Mouse (Mus musculus): ENCODE results near the gene Olfr312. TPM values are rescaled to one million over a fixed set of nuclear protein-coding genes. Genes with fewer than 3 reads are reported as not detected.

Gene Olfr312
- polyA plus RNA-seq, 1 experiment from 2014 or later, result not detected

DNA sequence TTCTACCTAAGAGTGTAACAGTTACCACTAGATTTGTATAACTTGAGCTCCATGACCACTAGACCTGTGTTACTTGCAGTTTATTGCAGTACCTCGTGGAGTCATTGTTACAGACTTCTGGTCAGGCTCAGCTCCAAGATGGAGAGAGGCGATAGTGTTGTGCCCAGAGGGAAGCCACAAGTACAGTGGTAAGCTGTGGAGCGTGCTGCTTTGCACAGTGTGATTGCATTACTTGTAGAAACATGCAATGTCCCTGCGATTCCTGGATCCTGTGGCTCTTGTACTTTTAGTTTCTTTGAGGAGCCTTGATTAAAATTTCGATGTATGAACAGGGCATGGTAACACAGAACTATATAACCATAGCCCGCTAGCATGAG lies 38.9 kb downstream of the Olfr312 start:
- Histone ChIP-seq H3K4me3 (peak overlapping the region; percentile 74), H3K4me2 (replicated peaks) (peak overlapping the region; percentile 77), H3K4me1 (peaks cover 11% of the 10 kb centered on the region), H3K27ac (no peak overlapping the region), H3K9me3 (replicated peaks) (no peaks in the 10 kb centered on the region), H3K9ac (peak overlapping the region; percentile 91), H3K36me3 (peaks cover 23% of the 10 kb centered on the region), H3K27me3 (no peaks in the 10 kb centered on the region)
- 0 out of 2 replicates have a peak, but pooled peaks have one; percentile 16 for ATAC-seq (ENCODE audit: low FRiP score)
- WGBS, result 89% methylated on average over 6 of the region's 6 CpGs

DNA sequence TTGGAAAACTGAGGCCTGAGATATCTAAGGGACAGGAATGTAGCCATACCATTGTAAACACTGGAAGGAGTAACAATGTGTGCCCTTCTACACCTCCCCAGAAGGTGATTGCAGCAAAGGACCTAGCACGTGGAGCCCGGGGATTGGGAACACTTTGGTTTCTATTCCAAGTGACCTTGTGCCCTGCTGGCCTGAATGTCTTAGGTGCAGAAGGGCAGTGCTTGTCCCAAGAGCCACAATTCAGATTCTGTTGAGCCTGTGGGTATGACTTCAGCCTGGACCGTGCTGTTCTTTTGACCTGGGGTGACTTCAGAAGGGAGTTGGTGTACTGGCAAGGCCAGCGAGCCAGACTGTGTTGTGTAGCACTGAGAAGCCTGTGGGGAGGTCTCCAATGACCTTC lies 41.9 kb downstream of the Olfr312 start:
- ATAC-seq (ENCODE audit: low FRiP score), result no peak
- Histone ChIP-seq H3K36me3 (peaks cover 26% of the 10 kb centered on the region), H3K9ac (no peak overlapping the region)

DNA sequence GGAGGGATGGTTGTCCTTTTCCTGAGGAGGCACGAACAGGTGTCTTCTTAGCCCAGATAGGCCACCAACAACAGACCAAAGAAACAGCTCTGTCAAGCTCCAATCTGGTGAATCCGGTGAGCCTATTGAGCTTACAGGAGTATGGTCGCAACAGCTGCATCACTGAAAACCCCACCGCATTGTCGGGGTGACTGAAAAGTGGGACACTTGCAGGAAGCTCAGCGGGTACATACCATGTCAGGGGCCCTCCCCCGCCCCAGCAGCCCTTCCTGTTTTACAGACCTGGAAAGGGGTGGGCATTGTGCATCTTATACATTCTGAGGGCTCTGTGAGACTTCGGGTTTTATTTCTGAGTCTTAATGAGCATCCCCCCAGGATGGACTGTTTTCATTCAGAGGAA lies 54.7 kb downstream of the Olfr312 start:
- WGBS, result 88% methylated on average over 8 of the region's 8 CpGs
- Histone ChIP-seq H3K9me3 (replicated peaks) (no peaks in the 10 kb centered on the region), H3K27ac (no peak overlapping the region), H3K9ac (no peak overlapping the region), H3K4me2 (replicated peaks) (no peak overlapping the region), H3K36me3 (peaks cover 36% of the 10 kb centered on the region), H3K4me1 (no peaks in the 10 kb centered on the region), H3K4me3 (no peak overlapping the region), H3K27me3 (no peaks in the 10 kb centered on the region)
- ATAC-seq (ENCODE audit: low FRiP score), result no peak

More for the DNA sequence above, 41.9 kb downstream of the Olfr312 start:
- Histone ChIP-seq H3K4me2 (replicated peaks) (no peak overlapping the region), H3K27me3 (no peaks in the 10 kb centered on the region), H3K27ac (no peak overlapping the region), H3K4me1 (peaks cover 11% of the 10 kb centered on the region), H3K9me3 (replicated peaks) (no peaks in the 10 kb centered on the region), H3K4me3 (no peak overlapping the region)
- WGBS, result 83% methylated on average over 4 of the region's 4 CpGs

Other genes starting within 250 kb of the Olfr312 start
- not detected in 2 replicates for gene Olfr324, start 234.1 kb upstream of the Olfr312 start, polyA plus RNA-seq (2016; fragmentation: Nextera tagmentation; extraction: Ambion mirVana)
- not detected in 2 replicates for gene 2210407C18Rik, start 213.2 kb upstream of the Olfr312 start, polyA plus RNA-seq (2016; fragmentation: Nextera tagmentation; extraction: Ambion mirVana)
- gene Olfr323, start 198.7 kb upstream of the Olfr312 start, polyA plus RNA-seq (2016; fragmentation: Nextera tagmentation; extraction: Ambion mirVana), result not detected in 2 replicates
- 0.51 and 0.53 TPM in 2 replicates for gene Trim58, start 188.8 kb upstream of the Olfr312 start, polyA plus RNA-seq (2016; fragmentation: Nextera tagmentation; extraction: Ambion mirVana)
- gene Olfr322, start 170.5 kb upstream of the Olfr312 start, polyA plus RNA-seq (2016; fragmentation: Nextera tagmentation; extraction: Ambion mirVana), result not detected in 2 replicates
- not detected in 2 replicates for gene Olfr320, start 148.1 kb upstream of the Olfr312 start, polyA plus RNA-seq (2016; fragmentation: Nextera tagmentation; extraction: Ambion mirVana)
- gene Olfr319, start 130.1 kb upstream of the Olfr312 start, polyA plus RNA-seq (2016; fragmentation: Nextera tagmentation; extraction: Ambion mirVana), result not detected in 2 replicates
- gene Olfr318, start 105.2 kb upstream of the Olfr312 start, polyA plus RNA-seq (2016; fragmentation: Nextera tagmentation; extraction: Ambion mirVana), result not detected in 2 replicates
- gene Olfr317, start 90.0 kb upstream of the Olfr312 start, polyA plus RNA-seq (2016; fragmentation: Nextera tagmentation; extraction: Ambion mirVana), result 0.10 and 0.12 TPM in 2 replicates
- not detected in 2 replicates for gene Olfr316, start 76.5 kb upstream of the Olfr312 start, polyA plus RNA-seq (2016; fragmentation: Nextera tagmentation; extraction: Ambion mirVana)
- not detected in 2 replicates for gene Olfr315, start 56.0 kb upstream of the Olfr312 start, polyA plus RNA-seq (2016; fragmentation: Nextera tagmentation; extraction: Ambion mirVana)
- gene Olfr314, start 46.3 kb upstream of the Olfr312 start, polyA plus RNA-seq (2016; fragmentation: Nextera tagmentation; extraction: Ambion mirVana), result not detected in 2 replicates
- gene Fam183b, start 27.3 kb upstream of the Olfr312 start, polyA plus RNA-seq (2016; fragmentation: Nextera tagmentation; extraction: Ambion mirVana), result 7.0 and 10.4 TPM in 2 replicates
- gene Olfr313, start 14.2 kb upstream of the Olfr312 start, polyA plus RNA-seq (2016; fragmentation: Nextera tagmentation; extraction: Ambion mirVana), result not detected in 2 replicates
- gene Olfr311, start 10.0 kb downstream of the Olfr312 start, polyA plus RNA-seq (2016; fragmentation: Nextera tagmentation; extraction: Ambion mirVana), result not detected in 2 replicates
- 18.3 and 19.1 TPM in 2 replicates for gene Gm12258, start 17.9 kb downstream of the Olfr312 start, polyA plus RNA-seq (2016; fragmentation: Nextera tagmentation; extraction: Ambion mirVana)
- 10.2 and 12.0 TPM in 2 replicates for gene 2810021J22Rik, start 38.0 kb downstream of the Olfr312 start, polyA plus RNA-seq (2016; fragmentation: Nextera tagmentation; extraction: Ambion mirVana)
- 4.9 and 7.0 TPM in 2 replicates for gene Zfp39, start 75.0 kb downstream of the Olfr312 start, polyA plus RNA-seq (2016; fragmentation: Nextera tagmentation; extraction: Ambion mirVana)
- gene Btnl10, start 88.7 kb downstream of the Olfr312 start, polyA plus RNA-seq (2016; fragmentation: Nextera tagmentation; extraction: Ambion mirVana), result not detected in 2 replicates
- gene Rnf187, start 109.7 kb downstream of the Olfr312 start, polyA plus RNA-seq (2016; fragmentation: Nextera tagmentation; extraction: Ambion mirVana), result 498 and 513 TPM in 2 replicates
- gene Hist3h2ba, start 119.7 kb downstream of the Olfr312 start, polyA plus RNA-seq (2016; fragmentation: Nextera tagmentation; extraction: Ambion mirVana), result 149 and 154 TPM in 2 replicates
- gene Hist3h2a, start 125.4 kb downstream of the Olfr312 start, polyA plus RNA-seq (2016; fragmentation: Nextera tagmentation; extraction: Ambion mirVana), result 90.1 and 95.9 TPM in 2 replicates
- 1.2 and 1.5 TPM in 2 replicates for gene Trim17, start 125.4 kb downstream of the Olfr312 start, polyA plus RNA-seq (2016; fragmentation: Nextera tagmentation; extraction: Ambion mirVana)
- gene Trim11, start 148.9 kb downstream of the Olfr312 start, polyA plus RNA-seq (2016; fragmentation: Nextera tagmentation; extraction: Ambion mirVana), result 19.3 and 19.5 TPM in 2 replicates